Mouse (Mus musculus): Measurements from ENCODE around the gene Sema4g.

DNA sequence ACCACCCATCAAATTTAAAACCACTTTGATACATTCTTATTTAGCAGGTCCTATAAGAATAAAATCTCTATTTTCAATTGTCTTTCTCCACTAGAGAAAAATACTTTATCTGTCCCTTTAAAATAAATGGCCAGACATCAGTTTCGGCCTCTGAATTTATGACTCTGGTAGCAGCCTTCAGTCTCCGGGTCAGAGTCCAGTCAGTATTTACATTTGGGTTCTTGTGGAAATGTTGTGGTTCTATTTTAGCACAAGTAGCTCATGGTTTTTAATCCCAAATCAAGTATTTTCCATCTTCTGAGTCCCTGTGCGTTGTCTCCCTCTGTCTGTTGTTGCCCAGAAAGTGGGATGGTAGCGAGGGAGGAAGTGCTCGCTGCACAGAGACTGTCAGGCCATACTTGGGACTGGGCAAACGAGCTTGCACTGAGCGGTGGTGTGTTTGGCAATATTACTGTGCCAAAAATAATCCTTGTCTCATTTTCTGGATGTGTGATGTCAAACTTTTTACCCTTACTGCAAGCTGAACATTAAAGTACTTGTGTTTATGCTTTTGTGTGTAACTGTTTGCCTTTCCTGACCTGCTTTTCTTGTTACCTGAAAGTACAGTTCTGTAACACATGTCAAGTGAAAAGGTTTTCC, 6.3 kb upstream of the Sema4g start:
- TF ChIP-seq TAL1 (conservative IDR thresholded peaks at IDR 0.05; ENCODE audit: low read depth, low read length), result no peak
- no peak for TF ChIP-seq CTCF (IDR thresholded peaks at IDR 0.05; ENCODE audit: low read depth, low read length)
- TF ChIP-seq GATA1 (IDR thresholded peaks at IDR 0.05; ENCODE audit: borderline replicate concordance, low read length), result no peak
- no peak for TF ChIP-seq POLR2AphosphoS5 (IDR thresholded peaks at IDR 0.05; ENCODE audit: insufficient replicate concordance, low read depth, low read length)

Data from G1E (cell line).